Mouse (Mus musculus) adipose tissue, adult 10 weeks (tissue): Measurements from ENCODE around the gene Pyroxd1. TPM values are rescaled to one million over a fixed set of nuclear protein-coding genes. Genes with fewer than 3 reads are reported as not detected.

Experiments
- polyA plus RNA-seq: library from polyadenylated mRNA; stranded (reverse); fragments of 350-450 nt; fragmentation: Illumina TruSeq; extraction: RNeasy Lipid Tissue Mini Kit (QIAGEN cat#74804); gene quantifications from one replicate; pipeline ENCODE4 v1.2.3, GENCODE M21; 2014; ENCODE audit warnings: low read depth, low replicate concordance

Pyroxd1 gene
- 13.6 TPM for polyA plus RNA-seq

DNA sequence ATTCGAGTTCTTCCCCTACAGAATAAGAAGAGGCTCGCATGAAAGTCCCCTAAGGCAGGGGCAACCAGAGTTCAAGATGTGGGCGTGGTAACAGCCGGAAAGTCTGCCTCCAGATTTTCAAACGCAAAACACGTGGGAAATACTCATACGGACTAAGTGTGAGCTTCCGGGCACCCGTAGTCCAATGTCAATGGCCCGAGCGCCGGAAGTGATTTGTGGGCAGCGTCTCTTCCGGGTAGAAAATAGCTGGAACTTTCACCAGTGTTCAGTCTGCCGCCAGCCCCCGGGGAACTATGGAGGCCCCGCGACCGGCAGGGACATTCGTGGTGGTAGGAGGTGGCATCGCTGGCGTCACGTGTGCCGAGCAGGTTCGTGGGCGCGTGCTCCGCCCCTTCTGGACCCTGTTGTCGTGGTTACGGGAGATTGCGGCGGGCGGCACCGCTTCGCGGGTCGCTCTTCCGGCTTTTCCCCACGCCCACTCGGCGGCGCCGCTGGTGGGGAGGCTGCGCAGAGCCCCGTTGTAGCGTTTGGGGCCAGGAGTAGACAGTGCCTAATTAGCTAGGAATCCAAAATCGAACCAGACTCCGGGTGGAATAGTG is at the start of gene Pyroxd1:
TSS of gene Pyroxd1 (plus strand) at position 215 of the 599 bp plus-strand sequence.

DNA sequence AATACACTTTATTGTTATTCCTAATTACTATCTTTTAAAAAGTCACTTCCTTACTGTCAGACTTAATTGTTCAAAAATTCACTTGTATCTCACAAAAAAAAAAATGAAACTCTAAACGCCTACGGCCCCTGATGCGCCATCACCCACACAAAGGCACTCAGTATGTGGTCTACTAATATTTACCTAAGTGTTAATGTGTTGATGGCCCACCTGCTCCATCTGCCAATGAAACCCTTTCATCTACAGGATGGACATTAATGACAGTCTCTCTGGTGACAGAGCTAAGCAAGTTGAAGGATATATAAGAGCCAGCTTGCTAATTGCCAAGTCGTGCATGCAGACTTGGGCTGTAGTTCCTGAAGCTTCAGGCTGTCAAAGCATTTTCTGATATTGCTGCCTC is 47.4 kb upstream of the Pyroxd1 start, which contains the start of gene Iapp:
TSS of gene Iapp (plus strand) at position 326 of the 400 bp plus-strand sequence.

DNA sequence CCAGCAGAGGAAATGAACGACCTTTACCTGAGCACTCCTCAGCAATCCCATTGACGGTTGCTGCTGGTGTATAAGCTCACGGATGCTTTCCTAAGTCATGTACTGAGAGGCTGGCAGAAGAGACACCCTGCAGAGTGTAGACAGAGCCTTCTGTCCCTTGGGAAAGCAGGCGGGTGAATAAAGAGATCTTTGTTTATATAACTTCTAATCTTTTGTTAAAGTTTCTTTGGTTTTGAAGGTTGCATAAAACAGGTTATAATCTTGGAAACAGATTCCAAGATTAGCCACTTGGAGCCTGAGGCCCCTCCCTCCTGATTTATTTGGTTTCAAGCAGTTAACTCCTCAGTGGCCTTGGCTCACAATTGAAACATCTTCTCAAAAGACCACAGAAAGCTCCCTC is 22.6 kb upstream of the Pyroxd1 start, which contains the start of gene Slco1a5:
TSS of gene Slco1a5 (minus strand) at position 101 of the 400 bp plus-strand sequence.

DNA sequence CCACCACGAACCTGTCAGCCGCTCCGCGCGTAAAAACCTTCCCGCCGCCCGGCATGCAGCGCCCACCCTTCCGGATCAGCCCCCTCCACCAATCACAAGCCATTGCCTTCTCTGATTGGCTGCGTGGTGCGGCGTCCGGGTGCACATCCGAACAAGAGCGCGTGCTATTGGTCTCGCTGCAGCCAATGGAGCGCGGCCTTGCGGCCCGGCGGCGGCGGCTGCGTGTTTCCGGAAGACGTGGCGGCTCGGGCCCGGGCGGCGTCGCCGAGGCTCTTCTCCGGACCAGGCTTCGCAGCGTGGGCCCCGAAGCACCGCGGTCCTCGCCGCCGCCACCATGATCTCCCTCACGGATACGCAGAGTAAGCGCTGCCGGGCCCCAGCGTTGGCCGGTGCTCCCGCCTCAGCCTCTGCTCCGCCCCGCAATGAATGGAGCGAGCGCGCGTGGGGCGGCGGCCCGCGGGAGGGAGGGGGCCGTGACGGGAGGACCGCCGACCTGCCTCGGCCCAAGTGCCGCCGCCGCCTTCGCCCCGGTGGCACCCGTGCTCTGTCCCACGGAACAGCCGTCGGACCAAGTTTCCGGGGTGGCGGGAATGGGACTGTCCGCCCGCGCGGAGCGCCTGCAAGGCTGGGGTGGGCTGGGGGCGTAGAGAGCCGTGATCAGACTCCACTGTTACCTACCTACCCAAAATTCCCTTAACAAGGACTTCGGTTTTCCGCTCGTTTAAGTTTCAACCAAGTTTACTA is 41.7 kb downstream of the Pyroxd1 start, which contains the start of the genes Recql and Golt1b:
TSS of gene Recql (minus strand) at position 77 of the 744 bp plus-strand sequence.
TSS of gene Golt1b (plus strand) at position 211 of the 744 bp plus-strand sequence.

Other genes starting within 250 kb of the Pyroxd1 start
- gene Slco1a6, start 137.1 kb upstream of the Pyroxd1 start, polyA plus RNA-seq = 0.17 TPM
- 2.9 TPM for gene Iapp, start 47.2 kb upstream of the Pyroxd1 start, polyA plus RNA-seq
- 11.8 TPM for gene Slco1a5, start 22.7 kb upstream of the Pyroxd1 start, polyA plus RNA-seq
- gene Recql, start 41.4 kb downstream of the Pyroxd1 start, polyA plus RNA-seq = 23.4 TPM
- 31.7 TPM for gene Golt1b, start 41.6 kb downstream of the Pyroxd1 start, polyA plus RNA-seq
- 3.7 TPM for gene Spx, start 67.8 kb downstream of the Pyroxd1 start, polyA plus RNA-seq
- 1.9 TPM for gene Gys2, start 127.5 kb downstream of the Pyroxd1 start, polyA plus RNA-seq
- 209 TPM for gene Ldhb, start 162.3 kb downstream of the Pyroxd1 start, polyA plus RNA-seq
- gene Kcnj8, start 226.0 kb downstream of the Pyroxd1 start, polyA plus RNA-seq = 10.3 TPM